Mouse (Mus musculus): ENCODE data around the gene Sgms2. TPM values are rescaled to one million over a fixed set of nuclear protein-coding genes. Genes with fewer than 3 reads are reported as not detected.
"Not testable (repeated sequence)": the region's sequence is repeated elsewhere in the genome, so short reads cannot be mapped to it uniquely, and the experiment has no call there.

The Sgms2 gene
- polyA plus RNA-seq, 1 experiment from 2014 or later: 11.1 TPM

DNA sequence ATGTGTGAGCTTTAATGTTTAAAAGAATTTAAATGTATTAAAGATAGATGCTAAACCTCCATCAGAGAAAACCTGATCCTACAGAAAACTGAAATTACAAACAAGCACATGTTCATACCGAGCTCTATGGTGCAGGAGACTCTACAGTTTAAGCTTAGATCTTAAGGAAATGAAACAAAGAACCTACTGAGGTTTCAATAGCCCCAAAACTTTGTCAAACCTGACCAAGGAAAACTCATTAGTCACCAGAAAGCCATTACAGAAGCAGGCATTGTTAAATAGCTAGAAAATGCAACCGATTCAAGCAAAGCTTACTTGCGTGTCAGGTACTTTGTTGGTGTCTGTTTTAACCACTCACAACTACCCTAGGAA is 142.6 kb downstream of the Sgms2 start:
- no peak for ATAC-seq (ENCODE audit: low FRiP score, low TSS enrichment)
- 34% methylated on average over 3 of the region's 3 CpGs for WGBS
- no peaks in the 10 kb centered on the region; the same call in 1 of the 2 replicates for H3K4me1 ChIP-seq (ENCODE audit: insufficient read depth, low read length)
- H3K36me3 ChIP-seq (ENCODE audit: insufficient read depth, low read length): no peaks in the 10 kb centered on the region
- H3K4me2 ChIP-seq (replicated peaks; ENCODE audit: low read depth, low read length): no peak overlapping the region
- H3K9me3 ChIP-seq (ENCODE audit: low read length): no peaks in the 10 kb centered on the region
- no peak overlapping the region for H3K9ac ChIP-seq (replicated peaks; ENCODE audit: low read length)
- no peaks in the 10 kb centered on the region for H3K27me3 ChIP-seq (ENCODE audit: insufficient read depth, low read length)
- no peak overlapping the region for H3K27ac ChIP-seq (ENCODE audit: low read length)
- no peak overlapping the region for H3K4me3 ChIP-seq (ENCODE audit: low read length)

- Histone ChIP-seq H3K36me3 (ENCODE audit: insufficient read depth, low read length) (no peaks in the 10 kb centered on the region), H3K9me3 (ENCODE audit: low read length) (no peaks in the 10 kb centered on the region), H3K27me3 (ENCODE audit: insufficient read depth, low read length) (no peaks in the 10 kb centered on the region), H3K4me1 (ENCODE audit: insufficient read depth, low read length) (no peaks in the 10 kb centered on the region; the same call in 1 of the 2 replicates), H3K4me3 (ENCODE audit: low read length) (no peak overlapping the region), H3K9ac (replicated peaks; ENCODE audit: low read length) (no peak overlapping the region), H3K27ac (ENCODE audit: low read length) (no peak overlapping the region), H3K4me2 (replicated peaks; ENCODE audit: low read depth, low read length) (no peak overlapping the region)
- ATAC-seq (ENCODE audit: low FRiP score, low TSS enrichment): peak; percentile 55; the same call in 1 of the 2 replicates
- WGBS: 36% methylated on average over 6 of the region's 6 CpGs
Measured at GRCm38 (mm10) chr3:131347831-131348578, 143.2 kb downstream of the Sgms2 start.

- Histone ChIP-seq H3K4me3 (ENCODE audit: low read length) (no peak overlapping the region), H3K36me3 (ENCODE audit: insufficient read depth, low read length) (no peaks in the 10 kb centered on the region), H3K9ac (replicated peaks; ENCODE audit: low read length) (no peak overlapping the region), H3K27me3 (ENCODE audit: insufficient read depth, low read length) (no peaks in the 10 kb centered on the region), H3K4me1 (ENCODE audit: insufficient read depth, low read length) (peaks cover 7% of the 10 kb centered on the region), H3K9me3 (ENCODE audit: low read length) (no peaks in the 10 kb centered on the region), H3K4me2 (replicated peaks; ENCODE audit: low read depth, low read length) (no peak overlapping the region), H3K27ac (ENCODE audit: low read length) (no peak overlapping the region)
- no peak for ATAC-seq (ENCODE audit: low FRiP score, low TSS enrichment)
- WGBS: 70% methylated on average over 6 of the region's 6 CpGs
Measured at GRCm38 (mm10) chr3:131345903-131346302, 145.3 kb downstream of the Sgms2 start.

DNA sequence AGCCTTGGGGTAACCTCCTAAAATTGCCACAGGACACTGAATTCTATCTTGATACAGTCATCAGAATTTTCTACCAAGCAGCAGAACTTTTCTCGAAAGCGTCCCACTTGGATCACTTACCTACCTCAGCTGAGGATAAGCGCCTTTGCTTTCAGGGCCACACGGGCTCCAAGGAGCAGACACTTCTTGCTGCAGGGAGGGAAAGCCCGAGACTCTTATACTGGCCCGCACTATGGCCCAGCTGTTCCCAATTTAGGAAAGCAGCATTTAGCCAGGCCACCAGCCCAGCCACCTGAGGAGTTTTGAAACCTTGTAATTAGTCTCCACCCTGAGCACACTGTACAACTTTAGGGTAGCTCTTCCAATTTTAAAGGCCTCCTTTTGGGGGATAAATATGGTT is 147.9 kb downstream of the Sgms2 start:
- H3K27ac ChIP-seq (ENCODE audit: low read length): no peak overlapping the region
- 91% methylated on average over 6 of the region's 6 CpGs for WGBS
- H3K4me2 ChIP-seq (replicated peaks; ENCODE audit: low read depth, low read length): no peak overlapping the region
- H3K36me3 ChIP-seq (ENCODE audit: insufficient read depth, low read length): no peaks in the 10 kb centered on the region
- no peak overlapping the region for H3K4me3 ChIP-seq (ENCODE audit: low read length)
- H3K27me3 ChIP-seq (ENCODE audit: insufficient read depth, low read length): no peaks in the 10 kb centered on the region
- no peak overlapping the region for H3K9ac ChIP-seq (replicated peaks; ENCODE audit: low read length)
- ATAC-seq (ENCODE audit: low FRiP score, low TSS enrichment): no peak
- no peaks in the 10 kb centered on the region for H3K9me3 ChIP-seq (ENCODE audit: low read length)
- H3K4me1 ChIP-seq (ENCODE audit: insufficient read depth, low read length): peaks cover 15% of the 10 kb centered on the region; the same call in 1 of the 2 replicates

GRCm38 (mm10) chr3:131340885-131341284 is 150.3 kb downstream of the Sgms2 start:
- no peaks in the 10 kb centered on the region for H3K36me3 ChIP-seq (ENCODE audit: insufficient read depth, low read length)
- H3K4me3 ChIP-seq (ENCODE audit: low read length): no peak overlapping the region
- no peaks in the 10 kb centered on the region for H3K27me3 ChIP-seq (ENCODE audit: insufficient read depth, low read length)
- H3K9ac ChIP-seq (replicated peaks; ENCODE audit: low read length): peak overlapping the region; percentile 38; the same call in 1 of the 2 replicates
- H3K4me1 ChIP-seq (ENCODE audit: insufficient read depth, low read length): peaks cover 15% of the 10 kb centered on the region; the same call in 1 of the 2 replicates
- no peaks in the 10 kb centered on the region for H3K9me3 ChIP-seq (ENCODE audit: low read length)
- ATAC-seq (ENCODE audit: low FRiP score, low TSS enrichment): no peak; the same call in 1 of the 2 replicates
- H3K4me2 ChIP-seq (replicated peaks; ENCODE audit: low read depth, low read length): no peak overlapping the region
- WGBS: 28% methylated on average over 3 of the region's 3 CpGs
- 0 out of 2 replicates have a peak overlapping the region, but pooled peaks have one; percentile 29 for H3K27ac ChIP-seq (ENCODE audit: low read length)

GRCm38 (mm10) chr3:131339280-131339679 is 151.9 kb downstream of the Sgms2 start:
- no peak for ATAC-seq (ENCODE audit: low FRiP score, low TSS enrichment)
- no peaks in the 10 kb centered on the region for H3K9me3 ChIP-seq (ENCODE audit: low read length)
- no peak overlapping the region for H3K27ac ChIP-seq (ENCODE audit: low read length)
- H3K36me3 ChIP-seq (ENCODE audit: insufficient read depth, low read length): no peaks in the 10 kb centered on the region
- no peaks in the 10 kb centered on the region for H3K27me3 ChIP-seq (ENCODE audit: insufficient read depth, low read length)
- no peak overlapping the region for H3K4me2 ChIP-seq (replicated peaks; ENCODE audit: low read depth, low read length)
- H3K4me1 ChIP-seq (ENCODE audit: insufficient read depth, low read length): peaks cover 27% of the 10 kb centered on the region
- H3K9ac ChIP-seq (replicated peaks; ENCODE audit: low read length): no peak overlapping the region
- 80% methylated on average over 4 of the region's 4 CpGs for WGBS
- no peak overlapping the region for H3K4me3 ChIP-seq (ENCODE audit: low read length)

DNA sequence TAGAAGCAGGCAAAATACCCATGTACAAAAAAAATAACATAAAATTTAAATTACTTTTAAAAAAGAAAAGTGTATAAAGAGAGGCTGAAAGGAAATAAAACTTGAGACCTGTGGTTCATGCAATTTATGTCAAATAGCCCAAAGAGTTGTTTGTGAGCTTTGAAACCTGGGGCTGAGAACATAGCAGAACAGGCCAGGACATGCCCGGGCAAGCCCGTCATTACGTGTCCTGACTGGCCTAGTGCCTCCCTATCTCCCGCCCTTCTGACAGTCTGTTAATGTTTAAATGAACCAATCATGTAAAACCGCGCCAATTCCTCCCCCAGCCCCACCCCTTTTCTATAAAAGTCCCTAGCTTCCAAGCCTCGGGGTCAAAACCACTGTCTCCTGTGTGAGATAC is 153.5 kb downstream of the Sgms2 start:
- not testable (repeated sequence) for H3K36me3 ChIP-seq (ENCODE audit: insufficient read depth, low read length); H3K9ac ChIP-seq (replicated peaks; ENCODE audit: low read length); H3K9me3 ChIP-seq (ENCODE audit: low read length); ATAC-seq (ENCODE audit: low FRiP score, low TSS enrichment); H3K27ac ChIP-seq (ENCODE audit: low read length); H3K4me3 ChIP-seq (ENCODE audit: low read length); H3K4me2 ChIP-seq (replicated peaks; ENCODE audit: low read depth, low read length); H3K27me3 ChIP-seq (ENCODE audit: insufficient read depth, low read length)
- peaks cover 33% of the 10 kb centered on the region for H3K4me1 ChIP-seq (ENCODE audit: insufficient read depth, low read length)
- WGBS: 84% methylated on average over 7 of the region's 7 CpGs

GRCm38 (mm10) chr3:131336629-131337028 is 154.6 kb downstream of the Sgms2 start:
- Histone ChIP-seq H3K27ac (ENCODE audit: low read length) (no peak overlapping the region), H3K36me3 (ENCODE audit: insufficient read depth, low read length) (no peaks in the 10 kb centered on the region), H3K9me3 (ENCODE audit: low read length) (no peaks in the 10 kb centered on the region), H3K4me2 (replicated peaks; ENCODE audit: low read depth, low read length) (no peak overlapping the region), H3K4me3 (ENCODE audit: low read length) (no peak overlapping the region), H3K4me1 (ENCODE audit: insufficient read depth, low read length) (peaks cover 33% of the 10 kb centered on the region), H3K27me3 (ENCODE audit: insufficient read depth, low read length) (no peaks in the 10 kb centered on the region), H3K9ac (replicated peaks; ENCODE audit: low read length) (no peak overlapping the region)
- WGBS: 64% methylated on average over 8 of the region's 8 CpGs
- ATAC-seq (ENCODE audit: low FRiP score, low TSS enrichment): no peak

DNA sequence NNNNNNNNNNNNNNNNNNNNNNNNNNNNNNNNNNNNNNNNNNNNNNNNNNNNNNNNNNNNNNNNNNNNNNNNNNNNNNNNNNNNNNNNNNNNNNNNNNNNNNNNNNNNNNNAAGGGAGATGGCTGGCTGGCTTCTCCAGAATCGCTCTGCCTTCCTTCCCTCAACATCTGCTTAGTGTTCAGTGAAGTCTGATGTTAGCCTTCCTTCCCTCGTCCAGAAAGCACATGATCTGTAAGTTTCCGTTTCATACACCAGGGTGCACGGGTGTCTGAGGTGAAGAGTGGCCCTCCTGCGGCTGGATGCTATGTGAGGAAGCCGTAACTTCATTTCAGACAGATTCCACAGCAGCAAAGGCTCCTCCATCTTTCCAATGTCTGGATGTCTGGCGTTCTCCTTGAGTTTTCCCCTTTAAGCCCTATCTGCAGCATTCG is 156.1 kb downstream of the Sgms2 start:
- no peaks in the 10 kb centered on the region for H3K9me3 ChIP-seq (ENCODE audit: low read length)
- peak overlapping the region; percentile 12; the same call in 1 of the 2 replicates for H3K4me3 ChIP-seq (ENCODE audit: low read length)
- WGBS: 51% methylated on average over 8 of the region's 8 CpGs
- H3K9ac ChIP-seq (replicated peaks; ENCODE audit: low read length): no peak overlapping the region
- peaks cover 19% of the 10 kb centered on the region for H3K4me1 ChIP-seq (ENCODE audit: insufficient read depth, low read length)
- no peak overlapping the region for H3K27ac ChIP-seq (ENCODE audit: low read length)
- H3K27me3 ChIP-seq (ENCODE audit: insufficient read depth, low read length): no peaks in the 10 kb centered on the region
- H3K36me3 ChIP-seq (ENCODE audit: insufficient read depth, low read length): no peaks in the 10 kb centered on the region
- H3K4me2 ChIP-seq (replicated peaks; ENCODE audit: low read depth, low read length): peak overlapping the region; percentile 43
- ATAC-seq (ENCODE audit: low FRiP score, low TSS enrichment): no peak

- H3K9ac ChIP-seq (replicated peaks; ENCODE audit: low read length): no peak overlapping the region
- H3K4me3 ChIP-seq (ENCODE audit: low read length): no peak overlapping the region
- H3K4me1 ChIP-seq (ENCODE audit: insufficient read depth, low read length): no peaks in the 10 kb centered on the region
- 60% methylated on average over 7 of the region's 7 CpGs for WGBS
- peaks cover 8% of the 10 kb centered on the region for H3K36me3 ChIP-seq (ENCODE audit: insufficient read depth, low read length)
- H3K9me3 ChIP-seq (ENCODE audit: low read length): no peaks in the 10 kb centered on the region
- no peak for ATAC-seq (ENCODE audit: low FRiP score, low TSS enrichment)
- no peak overlapping the region for H3K27ac ChIP-seq (ENCODE audit: low read length)
- no peak overlapping the region for H3K4me2 ChIP-seq (replicated peaks; ENCODE audit: low read depth, low read length)
- H3K27me3 ChIP-seq (ENCODE audit: insufficient read depth, low read length): no peaks in the 10 kb centered on the region
Measured at GRCm38 (mm10) chr3:131327189-131327588, 164.0 kb downstream of the Sgms2 start.
